In genomic region chr5:130181740-130182540, GRCm38 (mm10) we compare ENCODE assay signal across 34 mouse cellular contexts. TPM values are rescaled to one million over a fixed set of nuclear protein-coding genes. Genes with fewer than 3 reads are reported as not detected.
DNase-seq lines count a peak whose midpoint lies in the region; ATAC-seq and TF ChIP-seq lines count a peak whose summit lies in the region.
"Had no signal": no experiment of that assay in that cellular context is flagged by ENCODE, and none has a peak within 500 bp of the region (broad histone marks: within the 10 kb centered on the region; RNA-seq: fewer than 3 reads in every experiment).

No protein-coding gene starts in this region.

- WGBS in lung, embryonic 15.5 days: 51% methylated on average over 6 of the region's 6 CpGs
- 51% methylated on average over 6 of the region's 6 CpGs for WGBS in stomach, postnatal 0 days

- no peak for TF ChIP-seq CTCF in stomach, postnatal 0 days (IDR thresholded peaks at IDR 0.05; ENCODE audit: low read depth)

- no peak for TF ChIP-seq EP300 in stomach, postnatal 0 days (optimal IDR thresholded peaks at IDR 0.05)

- intact Hi-C loops in left cerebral cortex, postnatal 36 days (cut with DNase I): no loop called here

- H3K36me3 ChIP-seq in lung, embryonic 15.5 days: no peaks in the 10 kb centered on the region
- H3K36me3 ChIP-seq in stomach, postnatal 0 days (ENCODE audit: control insufficient read depth, insufficient read depth, low read length): no peaks in the 10 kb centered on the region
- H3K36me3 ChIP-seq: embryonic facial prominence, embryonic 12.5 days; forebrain, embryonic 10.5 days; forebrain, embryonic 15.5 days; hindbrain, embryonic 10.5 days; hindbrain, embryonic 15.5 days; neural tube, embryonic 12.5 days had no signal

- no peaks in the 10 kb centered on the region for H3K27me3 ChIP-seq in lung, embryonic 15.5 days
- no peaks in the 10 kb centered on the region for H3K27me3 ChIP-seq in stomach, postnatal 0 days (ENCODE audit: control insufficient read depth, insufficient read depth, low read length)
- H3K27me3 ChIP-seq: embryonic facial prominence, embryonic 12.5 days; forebrain, embryonic 15.5 days; hindbrain, embryonic 15.5 days; neural tube, embryonic 12.5 days; Patski had no signal

- no peak overlapping the region for H3K9ac ChIP-seq in lung, embryonic 15.5 days
- H3K9ac ChIP-seq in stomach, postnatal 0 days (ENCODE audit: low read length): no peak overlapping the region
- H3K9ac ChIP-seq: embryonic facial prominence, embryonic 12.5 days; forebrain, embryonic 15.5 days; hindbrain, embryonic 15.5 days; liver, embryonic 14.5 days; neural tube, embryonic 12.5 days had no signal

- H3K4me3 ChIP-seq in lung, embryonic 15.5 days: no peak overlapping the region
- H3K4me3 ChIP-seq in stomach, postnatal 0 days (ENCODE audit: low read depth, low read length): no peak overlapping the region
- H3K4me3 ChIP-seq: embryonic facial prominence, embryonic 12.5 days; forebrain, embryonic 10.5 days; forebrain, embryonic 15.5 days; hindbrain, embryonic 10.5 days; hindbrain, embryonic 15.5 days; myocyte; neural tube, embryonic 12.5 days had no signal

- H3K4me2 ChIP-seq in lung, embryonic 15.5 days: no peak overlapping the region
- H3K4me2 ChIP-seq in stomach, postnatal 0 days (replicated peaks; ENCODE audit: low read depth): no peak overlapping the region
- H3K4me2 ChIP-seq: embryonic facial prominence, embryonic 12.5 days; forebrain, embryonic 15.5 days; hindbrain, embryonic 15.5 days; midbrain, embryonic 11.5 days; neural tube, embryonic 12.5 days had no signal

- H3K27ac ChIP-seq in lung, embryonic 15.5 days: peak overlapping the region; percentile 50; the same call in 1 of the 2 replicates
- H3K27ac ChIP-seq in stomach, postnatal 0 days (replicated peaks): no peak overlapping the region; the same call in 1 of the 2 replicates
- H3K27ac ChIP-seq: embryonic facial prominence, embryonic 12.5 days; forebrain, embryonic 10.5 days; forebrain, embryonic 15.5 days; hindbrain, embryonic 10.5 days; hindbrain, embryonic 15.5 days; liver, embryonic 14.5 days; neural tube, embryonic 12.5 days had no signal

- H3K9me3 ChIP-seq in lung, embryonic 15.5 days: no peaks in the 10 kb centered on the region
- no peaks in the 10 kb centered on the region for H3K9me3 ChIP-seq in stomach, postnatal 0 days (ENCODE audit: control insufficient read depth, low read length)
- H3K9me3 ChIP-seq: embryonic facial prominence, embryonic 12.5 days; forebrain, embryonic 10.5 days; forebrain, embryonic 15.5 days; hindbrain, embryonic 10.5 days; hindbrain, embryonic 15.5 days; neural tube, embryonic 12.5 days had no signal

- ATAC-seq in lung, embryonic 15.5 days (ENCODE audit: borderline replicate concordance, extremely low read depth, low FRiP score, low TSS enrichment): no peak
- ATAC-seq in neutrophil, adult 5-6 weeks (ENCODE audit: extremely low read depth, insufficient number of reproducible peaks, low FRiP score, poor library complexity, severe bottlenecking): peak; percentile 22; the same call in 1 of the 2 replicates
- ATAC-seq in stomach, postnatal 0 days (ENCODE audit: low FRiP score, low TSS enrichment): peak; percentile 14; the same call in 1 of the 2 replicates
- ATAC-seq: forebrain, embryonic 15.5 days; inflammation-experienced regulatory T-cells, adult 6 months; Patski had no signal

- H3K4me1 ChIP-seq in lung, embryonic 15.5 days: peaks cover 32% of the 10 kb centered on the region
- H3K4me1 ChIP-seq in stomach, postnatal 0 days (replicated peaks; ENCODE audit: control insufficient read depth, insufficient read depth): peaks cover 7% of the 10 kb centered on the region
- H3K4me1 ChIP-seq: forebrain, embryonic 15.5 days; hindbrain, embryonic 10.5 days; neural tube, embryonic 12.5 days had no signal

- DNase-seq in lung, postnatal 36 days: no peak
- peak; percentile 29 to 47 for DNase-seq in spleen, postnatal 36 days (ENCODE audit: low spot score in 2 of 2)
- no peak for DNase-seq in spleen, postnatal 10 days (ENCODE audit: low spot score in 2 of 2)
- no peak for DNase-seq in stomach, postnatal 0 days (ENCODE audit: low spot score)
- DNase-seq in kidney, postnatal 25 days: no peak
- no peak for DNase-seq in left cerebral cortex, postnatal 36 days (ENCODE audit: low spot score in 2 of 2)
- DNase-seq: adrenal gland, postnatal 10 days; cerebellum, adult 8-10 months; cerebellum, postnatal 25 days; embryo, embryonic 11 days; gastrocnemius, postnatal 10 days; heart, postnatal 14 days; kidney, adult 9 months; kidney, postnatal 10 days; layer of hippocampus, adult 9-11 months; liver; lung, adult 2 months; retina, postnatal 1 day; right cerebral cortex, postnatal 25 days; spleen, adult 18-20 months; thymus, postnatal 4 days had no signal

RNA-seq across cellular contexts. Expression of gene Rabgef1, which starts 10.3 kb away (rescaled TPM):
- polyA plus RNA-seq in lung, embryonic 15.5 days (2015; fragmentation: Nextera tagmentation; extraction: Ambion mirVana): 27.1 and 27.7 TPM in 2 replicates
- 52.1 and 58.2 TPM in 2 replicates for total RNA-seq in neutrophil, adult 5-6 weeks (2017)
- 33.0 and 33.6 TPM in 2 replicates for polyA plus RNA-seq in stomach, postnatal 0 days (2015; fragmentation: Nextera tagmentation; extraction: Ambion mirVana)
- total RNA-seq in left cerebral cortex, postnatal 36 days (2021): 10 to 100 TPM; 58.6 to 59.7 TPM

RNA-seq across cellular contexts. Expression of gene Tmem248, which starts 34.9 kb away (rescaled TPM):
- polyA plus RNA-seq in lung, embryonic 15.5 days (2015; fragmentation: Nextera tagmentation; extraction: Ambion mirVana): 33.6 and 39.6 TPM in 2 replicates
- total RNA-seq in neutrophil, adult 5-6 weeks (2017): 32.9 and 34.9 TPM in 2 replicates
- polyA plus RNA-seq in stomach, postnatal 0 days (2015; fragmentation: Nextera tagmentation; extraction: Ambion mirVana): 33.2 and 34.4 TPM in 2 replicates
- total RNA-seq in left cerebral cortex, postnatal 36 days (2021): 10 to 100 TPM; 42.9 to 43.3 TPM

RNA-seq across cellular contexts. Expression of gene Kctd7, which starts 37.3 kb away (rescaled TPM):
- 5.8 and 6.5 TPM in 2 replicates for polyA plus RNA-seq in lung, embryonic 15.5 days (2015; fragmentation: Nextera tagmentation; extraction: Ambion mirVana)
- total RNA-seq in neutrophil, adult 5-6 weeks (2017): 3.0 and 5.3 TPM in 2 replicates
- polyA plus RNA-seq in stomach, postnatal 0 days (2015; fragmentation: Nextera tagmentation; extraction: Ambion mirVana): 2.3 and 2.4 TPM in 2 replicates
- total RNA-seq in left cerebral cortex, postnatal 36 days (2021): 10 to 100 TPM in 1 of 2 experiments, 1 to 10 TPM in 1; 9.4 to 13.1 TPM

Comparison
In these comparisons a context has a peak if more than half of its experiments do, and no peak if none do; other contexts are left out.
1. DNase-seq: peak in spleen, postnatal 36 days (2 of 2); none in lung, postnatal 36 days (single experiment), spleen, postnatal 10 days (0 of 2), stomach, postnatal 0 days (single experiment), kidney, postnatal 25 days (0 of 2) and left cerebral cortex, postnatal 36 days (0 of 2).